Mouse (Mus musculus) liver, embryonic 16.5 days (tissue): ENCODE data around the gene Zfp683. TPM values are rescaled to one million over a fixed set of nuclear protein-coding genes. Genes with fewer than 3 reads are reported as not detected.

Source experiments
- ATAC-seq: fragments of 200-750 bp; cut with Nextera tagmentation; 2 replicates; pipeline ENCODE4 v1.8.0; 2017; ENCODE audit warnings: low read depth, mild to moderate bottlenecking, moderate number of reproducible peaks, moderate library complexity
- H3K27ac ChIP-seq: fragments of 300-500 bp; sonication (generic); 2 replicates; pipeline ENCODE4 v1.5.1; 2014; ENCODE audit warnings: mild to moderate bottlenecking, low read length
- H3K27me3 ChIP-seq: fragments of 300-500 bp; sonication (generic); 2 replicates; pipeline ENCODE4 v1.6.1; 2014; ENCODE audit warnings: low read depth, low read length, mixed read lengths; ENCODE audit not compliant: control insufficient read depth, insufficient read depth
- H3K36me3 ChIP-seq: fragments of 300-500 bp; sonication (generic); 2 replicates; pipeline ENCODE4 v1.6.1; 2014; ENCODE audit warnings: mild to moderate bottlenecking; ENCODE audit not compliant: control insufficient read depth, insufficient read depth
- H3K4me1 ChIP-seq: fragments of 300-500 bp; sonication (generic); 2 replicates; pipeline ENCODE4 v1.6.1; 2014; ENCODE audit warnings: low read depth, low read length, mixed read lengths; ENCODE audit not compliant: control insufficient read depth
- H3K4me2 ChIP-seq: fragments of 300-500 bp; sonication (generic); 2 replicates; pipeline ENCODE4 v1.6.1; 2014; ENCODE audit warnings: low read depth, low read length, mixed read lengths
- H3K4me3 ChIP-seq: fragments of 300-500 bp; sonication (generic); 2 replicates; pipeline ENCODE4 v1.5.1; 2014; ENCODE audit warnings: low read depth, mild to moderate bottlenecking, low read length
- H3K9ac ChIP-seq: fragments of 300-500 bp; sonication (generic); 2 replicates; pipeline ENCODE4 v1.6.1; 2014; ENCODE audit warnings: low read depth, low read length
- H3K9me3 ChIP-seq: fragments of 300-500 bp; sonication (generic); replicated peaks from 2 replicates; pipeline ENCODE4 v1.6.1; 2016; ENCODE audit warnings: low read length; ENCODE audit not compliant: control insufficient read depth
- WGBS: fragments of 180-500 bp; shearing (Covaris S2); extraction: QIAGEN DNeasy Blood & Tissue Kit; methylation state at CpG from one replicate; pipeline ENCODE4 v1.1.7; 2014; ENCODE audit not compliant: insufficient replicate concordance; 5-methylcytosine and 5-hydroxymethylcytosine counted together
- polyA plus RNA-seq: library from polyadenylated mRNA; unstranded; fragments of >200 nt; fragmentation: Nextera tagmentation; extraction: Ambion mirVana; gene quantifications from 2 replicates; pipeline ENCODE4 v1.2.1, GENCODE M21; 2015

Zfp683 gene
- polyA plus RNA-seq, 1 experiment from 2014 or later: not detected

DNA sequence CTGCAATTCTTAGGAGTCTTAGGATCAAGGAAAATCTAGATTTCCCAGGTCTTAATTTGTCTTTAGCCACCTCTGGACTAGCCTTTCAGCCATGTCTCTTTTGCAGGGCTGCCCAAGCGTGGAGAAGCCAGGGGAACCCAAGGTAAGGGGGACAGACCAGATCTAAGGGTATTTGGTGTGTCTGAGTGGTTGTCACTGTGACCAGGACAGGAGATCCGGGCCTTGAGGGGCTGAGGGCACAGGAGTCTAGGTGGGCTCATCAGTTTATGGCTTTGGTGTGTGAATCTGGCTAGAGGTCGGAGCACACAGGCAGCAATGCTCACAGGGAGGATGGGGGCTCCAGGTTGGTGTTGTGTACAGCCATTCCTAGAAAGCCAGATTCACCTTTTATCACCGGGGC is 27.0 kb downstream of the Zfp683 start:
- H3K27ac ChIP-seq: no peak overlapping the region
- H3K27me3 ChIP-seq: peaks cover 13% of the 10 kb centered on the region
- H3K9me3 ChIP-seq: peaks cover 2% of the 10 kb centered on the region; the same call in 1 of the 2 replicates
- H3K4me1 ChIP-seq: peaks cover 12% of the 10 kb centered on the region
- H3K4me3 ChIP-seq: no peak overlapping the region
- WGBS: 62% methylated on average over 4 of the region's 4 CpGs
- no peak overlapping the region for H3K9ac ChIP-seq
- H3K4me2 ChIP-seq: no peak overlapping the region
- ATAC-seq: no peak
- no peaks in the 10 kb centered on the region for H3K36me3 ChIP-seq

DNA sequence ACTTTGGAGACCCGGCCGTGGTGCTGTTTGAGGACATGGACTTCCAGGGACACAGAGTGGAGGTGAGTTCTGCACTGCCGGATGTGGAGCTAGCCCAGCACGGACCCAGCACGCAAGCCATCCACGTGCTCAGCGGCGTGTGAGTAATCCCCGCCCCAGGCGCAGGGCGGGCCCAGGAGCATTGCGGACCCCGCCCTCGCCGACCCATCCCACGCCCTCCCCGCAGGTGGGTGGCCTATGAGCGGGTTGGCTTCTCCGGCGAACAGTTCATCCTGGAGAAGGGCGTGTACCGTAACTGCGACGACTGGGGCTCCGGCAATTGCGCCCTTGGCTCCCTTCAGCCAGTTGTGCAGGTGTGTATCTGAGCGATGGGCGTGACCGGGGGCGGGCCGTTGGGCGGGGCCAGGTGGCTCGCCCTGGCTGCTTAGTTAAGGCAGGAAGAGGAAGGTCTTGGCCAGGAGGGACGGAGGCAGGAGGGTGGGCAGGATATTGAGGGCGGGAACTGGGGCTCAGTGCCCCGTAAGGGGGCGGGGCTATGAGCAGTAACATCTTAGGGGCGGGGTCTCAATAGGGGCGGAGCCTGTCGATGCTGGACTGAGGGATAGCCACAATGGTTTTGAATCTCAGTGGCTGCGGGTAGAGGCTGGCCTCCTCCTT is 28.2 kb downstream of the Zfp683 start:
- H3K4me3 ChIP-seq: peak overlapping the region; percentile 55
- WGBS: under 1% methylated on average over 41 of the region's 41 CpGs
- peaks cover 12% of the 10 kb centered on the region for H3K4me1 ChIP-seq
- H3K9ac ChIP-seq: peak overlapping the region; percentile 9; the same call in 1 of the 2 replicates
- peak; percentile 86 for ATAC-seq
- H3K36me3 ChIP-seq: no peaks in the 10 kb centered on the region
- no peak overlapping the region for H3K27ac ChIP-seq
- H3K9me3 ChIP-seq: peaks cover 2% of the 10 kb centered on the region; the same call in 1 of the 2 replicates
- H3K27me3 ChIP-seq: peaks cover 13% of the 10 kb centered on the region
- peak overlapping the region; percentile 72 for H3K4me2 ChIP-seq

DNA sequence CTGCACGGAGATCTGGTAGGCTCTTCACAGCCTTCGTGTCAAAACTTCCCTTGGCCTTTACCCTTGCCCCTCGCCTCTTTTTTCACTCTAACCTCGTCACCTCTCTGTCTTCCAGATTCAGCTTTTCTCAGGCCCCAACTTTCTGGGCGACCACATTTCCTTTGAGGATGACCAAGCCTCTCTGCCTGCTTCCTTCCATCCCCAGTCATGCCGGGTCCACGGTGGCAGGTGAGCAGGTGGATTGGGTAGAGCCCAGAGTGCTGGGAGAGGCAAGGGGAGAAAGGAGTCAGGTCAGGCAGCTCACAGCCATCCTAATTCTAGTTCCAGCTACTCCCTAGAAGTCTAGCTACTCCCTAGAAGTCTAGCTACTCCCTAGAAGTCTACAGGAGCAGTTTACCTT is 28.8 kb downstream of the Zfp683 start:
- Histone ChIP-seq H3K9ac (no peak overlapping the region), H3K27ac (no peak overlapping the region), H3K4me1 (peaks cover 12% of the 10 kb centered on the region), H3K4me3 (peak overlapping the region; percentile 55; the same call in 1 of the 2 replicates), H3K27me3 (peaks cover 13% of the 10 kb centered on the region), H3K9me3 (peaks cover 2% of the 10 kb centered on the region; the same call in 1 of the 2 replicates), H3K36me3 (no peaks in the 10 kb centered on the region), H3K4me2 (peak overlapping the region; percentile 72)
- 13% methylated on average over 7 of the region's 7 CpGs for WGBS
- no peak for ATAC-seq

DNA sequence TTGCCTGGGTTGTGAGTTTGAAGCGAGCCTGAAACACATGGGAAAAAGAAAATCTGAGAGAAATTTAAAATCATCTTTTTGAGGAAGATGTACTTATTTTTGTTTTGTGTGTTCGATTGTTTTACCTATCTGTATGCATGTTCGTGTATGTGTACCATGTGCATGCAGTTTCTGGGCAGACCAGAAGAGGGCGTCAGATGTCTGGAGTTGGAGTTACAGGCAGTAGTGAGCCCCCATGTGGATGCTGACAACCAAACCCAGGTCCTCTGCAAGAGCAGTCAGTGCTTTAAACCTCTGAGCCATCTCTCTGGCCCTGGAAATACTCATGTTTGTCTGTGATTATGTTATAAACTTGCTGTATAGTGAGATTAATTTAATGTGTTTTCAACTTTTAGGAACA is 31.4 kb downstream of the Zfp683 start:
- H3K4me3 ChIP-seq: no peak overlapping the region
- peaks cover 13% of the 10 kb centered on the region for H3K27me3 ChIP-seq
- 71% methylated on average over 4 of the region's 4 CpGs for WGBS

DNA sequence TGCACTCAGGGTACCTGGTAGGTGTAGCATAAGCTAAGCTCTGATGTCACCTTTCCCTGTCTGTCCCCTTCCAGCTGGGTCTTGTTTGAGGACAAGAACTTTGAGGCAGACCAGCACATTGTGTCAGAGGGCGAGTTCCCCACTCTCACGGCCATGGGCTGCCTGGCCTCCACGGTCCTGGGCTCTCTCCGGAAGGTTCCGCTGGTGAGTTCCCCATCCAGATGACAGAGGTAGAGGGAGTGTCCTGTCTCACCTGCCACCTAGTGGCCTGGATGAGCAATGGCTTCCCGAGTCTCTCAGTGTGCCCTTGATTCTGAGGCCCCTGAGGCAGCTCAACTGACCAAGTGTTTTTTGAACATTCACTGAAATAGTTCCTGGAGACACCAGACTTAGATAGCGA is 33.8 kb downstream of the Zfp683 start:
- Histone ChIP-seq H3K4me1 (peaks cover under 1% of the 10 kb centered on the region), H3K4me3 (no peak overlapping the region), H3K9ac (no peak overlapping the region), H3K9me3 (peaks cover 2% of the 10 kb centered on the region; the same call in 1 of the 2 replicates), H3K27ac (no peak overlapping the region), H3K36me3 (no peaks in the 10 kb centered on the region), H3K4me2 (no peak overlapping the region), H3K27me3 (no peaks in the 10 kb centered on the region)
- 13% methylated on average over 7 of the region's 7 CpGs for WGBS
- ATAC-seq: peak; percentile 59; the same call in 1 of the 2 replicates

More for the DNA sequence above, 31.4 kb downstream of the Zfp683 start:
- H3K9ac ChIP-seq: no peak overlapping the region
- H3K4me1 ChIP-seq: peaks cover 12% of the 10 kb centered on the region
- no peak overlapping the region for H3K27ac ChIP-seq
- H3K4me2 ChIP-seq: no peak overlapping the region
- peaks cover 2% of the 10 kb centered on the region; the same call in 1 of the 2 replicates for H3K9me3 ChIP-seq
- no peaks in the 10 kb centered on the region for H3K36me3 ChIP-seq
- ATAC-seq: no peak

DNA sequence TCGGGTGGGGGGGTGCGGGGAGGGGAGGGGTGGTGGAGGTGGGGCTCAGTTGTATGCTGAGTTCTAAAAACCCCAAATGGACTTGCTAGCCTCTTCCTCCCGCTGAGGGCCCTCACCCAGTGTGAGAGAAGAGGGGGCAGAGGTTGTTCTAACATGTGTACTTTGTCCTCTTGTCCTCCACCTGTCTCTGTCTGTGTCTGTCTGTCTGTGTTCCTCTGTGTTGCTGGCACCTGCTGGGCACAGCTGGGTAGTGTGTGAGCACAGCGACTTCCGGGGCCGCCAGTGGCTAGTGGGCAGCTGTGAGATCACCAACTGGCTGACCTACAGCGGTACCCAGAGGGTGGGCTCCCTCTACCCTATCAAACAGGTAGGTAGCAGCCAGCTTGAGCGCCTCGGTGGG is 35.4 kb downstream of the Zfp683 start:
- H3K9ac ChIP-seq: no peak overlapping the region
- no peak for ATAC-seq
- H3K4me2 ChIP-seq: no peak overlapping the region
- H3K9me3 ChIP-seq: peaks cover 2% of the 10 kb centered on the region; the same call in 1 of the 2 replicates
- H3K4me3 ChIP-seq: no peak overlapping the region
- no peak overlapping the region for H3K27ac ChIP-seq
- H3K27me3 ChIP-seq: no peaks in the 10 kb centered on the region
- WGBS: 72% methylated on average over 9 of the region's 9 CpGs
- H3K4me1 ChIP-seq: no peaks in the 10 kb centered on the region; the same call in 1 of the 2 replicates
- H3K36me3 ChIP-seq: no peaks in the 10 kb centered on the region

DNA sequence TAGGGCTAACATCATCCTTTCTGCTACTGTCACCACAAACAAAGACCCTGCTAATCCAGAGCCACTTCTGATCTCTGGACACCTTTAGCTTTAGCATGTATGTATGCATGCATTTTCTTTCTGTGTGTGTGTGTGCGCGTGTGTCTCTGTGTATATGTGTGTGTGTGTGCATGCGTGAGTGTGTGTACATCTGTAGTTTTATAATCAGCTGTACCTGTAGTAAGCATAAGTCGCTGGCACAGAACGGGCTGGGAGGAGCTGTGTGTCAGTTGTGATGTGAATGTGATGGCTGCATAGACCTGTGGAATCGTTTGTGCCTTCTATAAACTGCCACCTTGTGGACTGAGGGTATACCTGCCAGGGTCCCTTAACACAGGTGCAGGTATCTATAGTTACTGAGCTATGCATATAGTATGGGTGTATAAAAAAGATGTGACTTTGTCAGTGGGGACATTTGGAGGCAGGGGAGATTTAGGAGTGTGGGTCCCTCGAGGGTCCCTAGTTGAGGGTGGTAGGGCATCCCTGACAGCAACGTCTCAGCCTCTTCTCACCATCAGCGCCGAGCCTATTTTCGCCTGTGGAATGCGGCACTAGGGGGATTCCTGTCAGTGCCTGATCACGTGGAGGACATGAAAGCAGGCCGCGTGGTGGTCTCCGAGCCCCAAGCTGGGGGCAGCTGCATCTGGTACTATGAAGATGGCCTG is 37.0 kb downstream of the Zfp683 start:
- H3K9ac ChIP-seq: no peak overlapping the region

DNA sequence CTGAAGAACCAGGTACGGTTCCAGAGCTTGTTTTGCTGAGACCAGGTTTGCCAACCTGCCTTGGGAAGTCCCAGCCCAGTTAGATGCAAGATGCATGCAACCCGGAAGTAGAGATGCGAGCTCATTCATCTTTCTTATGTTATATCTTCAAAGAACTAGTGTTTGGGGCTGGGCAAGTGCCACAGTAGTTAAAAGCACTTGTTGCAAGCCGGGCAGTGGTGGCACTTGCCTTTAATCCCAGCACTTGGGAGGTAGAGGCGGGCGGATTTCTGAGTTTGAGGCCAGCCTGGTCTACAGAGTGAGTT is 37.5 kb downstream of the Zfp683 start:
- no peaks in the 10 kb centered on the region for H3K9me3 ChIP-seq
- no peak overlapping the region for H3K9ac ChIP-seq
- no peak overlapping the region for H3K27ac ChIP-seq
- H3K36me3 ChIP-seq: no peaks in the 10 kb centered on the region
- no peak overlapping the region for H3K4me3 ChIP-seq
- 62% methylated on average over 6 of the region's 6 CpGs for WGBS
- H3K4me2 ChIP-seq: no peak overlapping the region
- no peaks in the 10 kb centered on the region; the same call in 1 of the 2 replicates for H3K4me1 ChIP-seq
- no peaks in the 10 kb centered on the region for H3K27me3 ChIP-seq
- no peak for ATAC-seq

More for the DNA sequence above, 37.0 kb downstream of the Zfp683 start:
- ATAC-seq: no peak
- Histone ChIP-seq H3K9me3 (no peaks in the 10 kb centered on the region), H3K4me1 (no peaks in the 10 kb centered on the region; the same call in 1 of the 2 replicates), H3K27me3 (no peaks in the 10 kb centered on the region), H3K27ac (no peak overlapping the region), H3K4me3 (no peak overlapping the region), H3K36me3 (no peaks in the 10 kb centered on the region), H3K4me2 (no peak overlapping the region)
- WGBS: 72% methylated on average over 16 of the region's 16 CpGs
